Mouse (Mus musculus) frontal cortex, postnatal 25 days (tissue): ENCODE measurements around the gene Zfand5.
"Not testable (repeated sequence)": the region's sequence is repeated elsewhere in the genome, so short reads cannot be mapped to it uniquely, and the experiment has no call there.

Source experiments
- DNase-seq, 2 experiments: peaks; one replicate each; pipeline ENCODE4 v3.0.0; 2022; ENCODE audit warnings: low spot score in 2 of 2

The Zfand5 gene

DNA sequence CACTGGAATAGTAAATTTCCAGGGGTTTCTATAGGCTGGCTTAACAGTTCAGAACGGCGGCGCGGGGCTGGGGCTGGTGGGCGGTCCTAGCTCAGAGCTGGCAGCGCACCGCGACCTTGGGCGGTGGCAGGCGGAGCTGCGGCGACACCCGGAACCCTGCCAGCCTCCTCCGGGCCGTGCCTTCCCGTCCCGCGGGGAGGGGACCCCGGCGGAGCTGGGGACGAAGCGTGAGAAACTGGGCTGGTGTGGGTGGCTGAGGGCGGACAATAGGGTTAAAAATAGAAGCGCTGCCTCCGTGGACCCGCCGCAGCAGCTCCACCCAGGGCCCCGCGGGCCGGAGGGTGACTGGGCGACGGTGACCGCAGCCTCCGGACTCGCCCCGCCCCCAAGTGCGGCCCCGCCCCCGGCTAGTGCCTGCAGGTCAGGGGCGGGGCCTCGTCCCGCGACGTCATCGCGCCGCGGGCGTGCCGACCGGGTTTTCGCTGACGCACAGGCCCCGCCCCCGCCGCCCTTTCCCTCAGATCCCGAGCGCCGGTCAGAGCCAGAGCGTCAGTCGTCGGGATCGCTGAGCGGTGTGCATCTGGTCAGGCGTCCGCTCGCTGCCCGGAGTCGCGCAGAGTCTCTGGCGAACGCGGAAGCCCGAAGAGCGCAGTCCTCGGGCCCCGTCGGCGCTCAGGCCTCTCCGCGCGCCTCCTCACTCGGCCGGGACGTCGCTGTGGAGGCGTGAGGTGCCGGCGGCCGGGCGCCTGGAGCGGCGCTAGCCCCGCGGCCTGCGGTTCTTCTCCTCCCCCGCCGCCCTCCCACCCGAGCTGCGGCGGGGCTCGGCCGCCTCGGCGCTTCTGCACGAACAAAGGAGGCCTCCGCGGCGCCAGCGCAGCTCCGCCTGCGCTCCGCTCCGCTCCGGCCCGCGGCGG is at the start of gene Zfand5:
Gene Zfand5 (plus strand): TSS at position 538 of the 914 bp plus-strand sequence.
- peak; percentile 97 for DNase-seq

DNA sequence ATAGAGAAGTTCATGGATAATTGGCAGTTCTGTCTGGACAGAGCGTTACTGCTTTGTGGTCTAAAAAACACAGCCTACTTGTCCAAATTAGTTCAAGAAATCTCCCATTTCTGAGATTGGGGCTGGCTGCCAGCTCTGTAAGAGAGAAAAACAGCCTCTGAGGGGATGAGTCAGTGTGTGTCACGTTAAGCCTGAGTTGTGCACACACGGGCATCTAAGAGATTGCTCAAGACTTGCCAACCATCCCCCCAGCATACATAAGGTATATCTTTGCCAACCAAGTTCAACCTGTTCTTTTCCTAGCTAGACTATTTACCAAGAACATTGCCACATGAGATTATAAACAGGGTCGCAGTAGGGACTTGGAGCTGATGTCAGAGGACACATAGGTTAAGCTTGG is 44.9 kb upstream of the Zfand5 start:
- peak; percentile 9 to 31 for DNase-seq

DNA sequence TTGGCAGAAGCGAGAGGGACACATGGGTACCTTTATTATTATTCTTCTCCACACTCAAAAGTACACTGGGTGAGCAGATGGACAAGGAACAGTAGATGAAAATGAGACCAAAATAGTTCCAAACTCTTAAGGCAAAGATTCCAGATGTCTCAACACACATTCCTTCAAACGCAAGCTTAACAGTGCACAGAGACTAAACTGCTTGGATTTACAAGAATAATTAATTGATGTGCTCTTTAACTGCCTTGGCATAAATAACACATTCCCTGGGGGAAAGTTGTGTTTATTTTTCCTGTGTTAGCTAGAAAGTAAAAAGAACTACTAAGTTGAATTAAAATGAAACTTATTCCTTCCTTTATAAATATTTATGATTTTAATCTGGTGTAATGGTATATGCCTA is 44.3 kb upstream of the Zfand5 start:
- DNase-seq, result no peak

- not testable (repeated sequence) for DNase-seq
These were observed 23.3 kb upstream of the Zfand5 start for GRCm38 (mm10) chr19:21248730-21249129.

GRCm38 (mm10) chr19:21253846-21254245 is 18.2 kb upstream of the Zfand5 start:
- no peak for DNase-seq

DNA sequence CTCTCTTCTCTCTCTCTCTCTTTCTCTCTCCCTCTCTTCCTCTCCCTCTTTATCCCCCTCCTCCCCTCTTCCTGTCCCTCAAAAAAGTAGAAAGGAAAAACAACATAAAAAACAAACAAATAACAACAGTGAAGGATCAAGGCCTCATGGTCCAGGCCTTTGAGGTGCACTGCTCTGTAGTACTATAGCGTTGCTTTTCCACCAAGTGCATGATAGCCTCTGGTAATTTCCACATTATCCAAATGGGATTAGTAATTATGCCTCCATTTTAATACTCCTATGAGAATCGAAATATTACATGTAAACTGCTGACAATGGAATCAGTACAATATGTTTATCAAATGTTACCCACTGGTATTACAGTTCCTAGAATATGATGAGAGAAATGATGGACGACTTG is 16.2 kb upstream of the Zfand5 start:
- no peak for DNase-seq

- no peak for DNase-seq
These were observed 12.6 kb upstream of the Zfand5 start for GRCm38 (mm10) chr19:21259453-21259852.

DNA sequence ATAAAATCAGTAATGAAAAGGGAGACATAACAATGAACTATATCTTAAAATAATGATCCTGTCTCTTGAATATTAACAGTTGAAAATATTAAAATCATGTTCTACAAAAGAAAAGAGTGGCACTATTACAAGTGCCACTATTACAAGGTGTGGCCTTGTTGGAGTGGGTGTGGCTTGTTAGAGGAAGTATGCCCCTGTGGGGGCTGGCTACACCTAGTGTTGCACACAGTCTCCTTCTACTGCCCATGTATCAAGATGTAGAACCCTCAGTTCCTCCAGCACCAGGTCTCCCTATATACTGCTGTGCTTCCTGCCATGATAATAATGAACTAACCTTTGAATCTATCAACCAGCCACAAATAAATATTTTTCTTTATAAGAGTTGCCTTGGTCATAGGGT is 11.8 kb upstream of the Zfand5 start:
- DNase-seq, result no peak

- DNase-seq, result peak in 1 of 2 experiments; percentile 5
These were observed 892 bp upstream of the Zfand5 start for GRCm38 (mm10) chr19:21271186-21271585.

DNA sequence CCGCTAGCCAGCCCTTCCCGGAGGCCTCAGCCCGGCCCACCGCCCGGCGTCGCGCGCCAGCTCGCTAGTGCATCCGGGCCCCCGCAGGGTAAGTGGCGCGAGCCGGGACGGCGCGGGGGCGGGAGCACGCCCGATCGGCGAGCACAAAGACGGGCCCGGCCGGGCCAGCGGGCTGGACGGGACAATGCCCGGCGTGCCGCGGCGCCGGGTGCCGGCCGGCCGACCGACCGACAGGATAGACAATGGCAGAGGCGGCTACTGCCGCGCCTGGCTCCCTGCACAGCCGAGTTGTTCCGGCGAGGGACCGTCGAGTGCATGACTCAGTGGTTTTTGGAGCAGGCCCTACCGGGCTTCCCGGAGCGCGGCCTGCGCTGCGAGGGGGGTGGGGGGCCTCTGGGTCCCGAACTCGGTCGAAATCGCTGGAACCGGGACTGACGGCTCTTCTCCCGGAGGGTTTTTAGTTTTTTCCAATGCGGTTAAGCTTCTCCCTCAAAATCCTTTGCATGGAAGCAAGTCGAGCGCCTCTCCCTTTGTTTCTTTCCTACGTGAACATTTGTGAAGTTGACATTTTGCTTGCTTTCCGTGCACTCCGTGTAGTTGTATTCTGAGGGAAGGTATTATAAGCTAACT is 692 bp downstream of the Zfand5 start:
- DNase-seq, result peak; percentile 42 to 65

GRCm38 (mm10) chr19:21273440-21273839 is 1.4 kb downstream of the Zfand5 start:
- DNase-seq, result no peak

- peak; percentile 5 to 33 for DNase-seq
These were observed 2.1 kb downstream of the Zfand5 start for GRCm38 (mm10) chr19:21274181-21274591.

DNA sequence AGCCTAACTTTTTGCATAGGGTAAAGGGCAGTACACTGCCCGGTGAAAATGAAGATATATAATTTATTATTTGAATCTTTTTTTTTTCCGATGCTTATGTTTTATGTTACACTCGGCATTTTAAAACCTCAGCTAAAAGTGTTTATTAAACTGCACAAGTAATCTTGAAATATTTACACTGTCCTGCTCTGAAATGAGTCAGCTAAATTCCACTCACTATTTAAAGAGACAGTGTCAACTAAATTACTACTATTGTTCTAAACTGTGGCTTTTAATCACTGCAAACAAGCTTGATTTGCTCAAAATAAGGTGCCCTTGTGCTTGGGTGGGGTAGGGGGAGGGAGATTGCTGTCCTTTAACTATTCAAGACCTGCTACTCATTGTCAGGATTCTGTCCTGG is 2.6 kb downstream of the Zfand5 start:
- no peak for DNase-seq

DNA sequence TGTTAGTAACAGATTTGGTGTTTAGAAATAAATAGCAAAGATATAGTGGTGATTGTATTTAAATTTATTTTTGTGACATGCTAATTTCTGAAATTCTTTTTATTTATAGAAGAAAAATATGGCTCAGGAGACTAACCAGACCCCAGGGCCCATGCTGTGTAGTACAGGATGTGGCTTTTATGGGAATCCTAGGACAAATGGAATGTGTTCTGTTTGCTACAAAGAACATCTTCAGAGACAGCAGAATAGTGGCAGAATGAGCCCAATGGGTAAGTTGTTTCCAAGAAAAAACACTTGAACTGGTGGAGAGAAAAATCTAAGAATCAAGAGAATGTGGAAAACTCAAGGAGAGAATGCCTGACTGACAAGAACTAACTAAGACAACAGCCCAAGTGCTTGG is 4.2 kb downstream of the Zfand5 start:
- DNase-seq, result no peak

- no peak for DNase-seq
These were observed 14.5 kb downstream of the Zfand5 start for GRCm38 (mm10) chr19:21286421-21287097.

GRCm38 (mm10) chr19:21297411-21297810 is 25.3 kb downstream of the Zfand5 start:
- DNase-seq, result no peak

- DNase-seq, result no peak
These were observed 29.7 kb downstream of the Zfand5 start for GRCm38 (mm10) chr19:21301787-21302186.

DNA sequence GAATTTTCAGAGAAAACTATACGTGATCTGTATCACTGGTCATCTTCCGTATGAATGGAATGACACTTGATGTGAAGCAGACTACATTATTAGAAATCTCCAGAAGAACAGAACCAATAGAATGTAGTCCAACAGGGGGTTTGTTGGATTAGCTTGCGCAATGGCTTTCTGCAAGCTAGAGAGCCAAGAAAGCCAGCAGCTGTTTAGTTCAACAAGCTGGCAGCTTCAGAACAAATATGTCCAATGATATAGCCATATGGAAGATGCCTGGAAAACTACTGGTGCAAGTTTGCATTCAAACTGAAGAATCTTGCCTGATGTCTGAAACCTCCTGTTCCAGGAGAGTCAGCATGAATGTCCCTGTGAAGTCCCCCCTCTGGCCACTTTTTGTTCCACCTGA is 35.7 kb downstream of the Zfand5 start:
- DNase-seq, result no peak

DNA sequence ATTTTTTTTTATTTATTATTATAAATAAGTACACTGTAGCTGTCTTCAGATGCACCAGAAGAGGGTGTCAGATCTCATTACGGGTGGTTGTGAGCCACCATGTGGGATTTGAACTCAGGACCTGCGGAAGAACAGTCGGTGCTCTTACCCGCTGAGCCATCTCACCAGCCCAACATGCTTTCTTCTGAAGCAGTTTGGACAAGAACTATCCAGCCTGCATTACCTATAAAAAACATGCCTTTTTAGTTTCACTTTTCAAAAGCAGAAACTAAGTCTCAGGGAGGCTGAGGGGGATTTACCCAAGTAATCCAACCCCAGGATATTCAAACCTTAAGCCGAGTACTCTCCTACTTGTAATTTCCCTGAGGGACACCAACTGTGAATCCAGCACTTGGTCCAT is 38.3 kb downstream of the Zfand5 start:
- DNase-seq, result not testable (repeated sequence)

DNA sequence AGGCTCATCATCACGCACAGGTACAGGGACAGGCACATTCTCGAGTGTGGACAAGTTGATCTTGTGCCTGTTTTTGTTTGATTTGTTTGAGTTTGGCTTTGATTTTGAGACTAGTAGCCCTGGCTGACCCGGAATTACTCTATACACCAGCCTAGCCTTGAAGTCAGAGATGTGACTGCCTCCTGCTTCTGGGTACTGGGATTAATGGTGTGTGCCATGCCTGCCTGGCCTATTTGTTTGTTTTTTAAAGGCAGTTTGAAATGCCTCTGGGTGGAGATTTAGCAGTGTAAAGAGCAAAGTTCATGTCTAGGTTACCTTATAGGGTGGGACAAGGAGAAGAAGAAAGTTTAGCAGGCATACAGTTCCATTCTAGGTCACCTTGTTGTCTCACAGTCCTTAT is 43.6 kb downstream of the Zfand5 start:
- no peak for DNase-seq

DNA sequence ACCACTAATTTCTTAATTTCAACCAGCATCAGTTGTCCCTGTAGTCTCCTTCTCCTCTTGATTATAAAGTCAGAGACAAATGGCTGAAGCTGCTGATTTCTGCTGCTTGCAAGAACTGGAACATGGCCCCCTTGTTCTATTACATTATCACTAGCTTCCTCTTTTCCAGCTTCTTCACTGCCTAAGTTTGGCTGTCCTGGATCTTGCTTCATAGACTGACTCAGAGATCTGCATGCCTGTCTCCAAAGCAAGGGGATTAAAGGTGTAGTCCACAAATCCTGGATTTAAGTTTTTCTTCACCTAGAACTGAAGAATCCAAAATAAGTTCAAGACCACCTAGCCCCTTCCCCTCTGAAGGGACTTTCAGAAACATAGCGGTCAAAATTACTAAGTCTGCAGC is 47.5 kb downstream of the Zfand5 start:
- no peak for DNase-seq

GRCm38 (mm10) chr19:21325333-21325732 is 53.3 kb downstream of the Zfand5 start:
- DNase-seq, result no peak

DNA sequence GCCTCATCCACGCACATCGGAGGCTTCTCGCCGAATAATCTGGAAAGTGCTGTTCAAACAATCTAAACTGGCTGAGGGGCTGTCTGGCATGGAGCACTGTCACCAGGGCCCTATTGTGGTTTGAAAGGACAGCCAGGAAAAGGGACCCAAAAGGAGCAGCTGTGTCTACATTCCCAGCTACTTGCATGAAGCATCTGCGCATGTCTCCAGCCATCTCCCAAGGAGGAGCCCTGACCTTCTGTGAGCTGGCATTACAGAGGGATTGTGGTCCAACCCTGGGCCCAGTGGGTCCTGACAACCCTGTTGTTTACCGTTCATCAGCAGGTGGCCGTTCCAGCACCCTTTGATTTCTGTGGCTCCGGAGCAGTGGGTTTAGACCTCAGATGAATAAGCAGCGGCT is 56.9 kb downstream of the Zfand5 start:
- DNase-seq, result no peak
